Mouse (Mus musculus): ENCODE results near the gene H2-M10.2. TPM values are rescaled to one million over a fixed set of nuclear protein-coding genes. Genes with fewer than 3 reads are reported as not detected.
A peak's percentile ranks its signal among the peaks of the same experiment; 100 is the strongest.

H2-M10.2 gene
- polyA plus RNA-seq, 1 experiment = not detected

- Histone ChIP-seq H3K27me3 (ENCODE audit: control insufficient read depth, insufficient read depth, low read length) (no peaks in the 10 kb centered on the region), H3K4me1 (ENCODE audit: control insufficient read depth, insufficient read depth, insufficient read length, low read length) (no peaks in the 10 kb centered on the region), H3K27ac (ENCODE audit: insufficient read depth, low read depth, low read length) (no peak overlapping the region), H3K36me3 (ENCODE audit: control insufficient read depth, insufficient read depth, low read length) (peaks cover 13% of the 10 kb centered on the region), H3K4me3 (ENCODE audit: low read depth, low read length) (no peak overlapping the region)
- TF ChIP-seq POLR2A (IDR thresholded peaks at IDR 0.05; ENCODE audit: low read depth, low read length) (no peak), CTCF (IDR thresholded peaks at IDR 0.05; ENCODE audit: extremely low read depth, insufficient read length, insufficient replicate concordance, low read depth, low read length) (no peak)
- 86% methylated on average over 4 of the region's 4 CpGs for WGBS
Measured at GRCm38 (mm10) chr17:36281521-36282245, 4.6 kb downstream of the H2-M10.2 start.

GRCm38 (mm10) chr17:36274776-36275175 lies 11.5 kb downstream of the H2-M10.2 start:
- WGBS = 65% methylated on average over 4 of the region's 4 CpGs
- Histone ChIP-seq H3K36me3 (ENCODE audit: control insufficient read depth, insufficient read depth, low read length) (peaks cover 16% of the 10 kb centered on the region), H3K27ac (ENCODE audit: insufficient read depth, low read depth, low read length) (no peak overlapping the region), H3K27me3 (ENCODE audit: control insufficient read depth, insufficient read depth, low read length) (no peaks in the 10 kb centered on the region), H3K4me3 (ENCODE audit: low read depth, low read length) (no peak overlapping the region), H3K4me1 (ENCODE audit: control insufficient read depth, insufficient read depth, insufficient read length, low read length) (peaks cover 13% of the 10 kb centered on the region)
- no peak for TF ChIP-seq CTCF (IDR thresholded peaks at IDR 0.05; ENCODE audit: extremely low read depth, insufficient read length, insufficient replicate concordance, low read depth, low read length)
- no peak for TF ChIP-seq POLR2A (IDR thresholded peaks at IDR 0.05; ENCODE audit: low read depth, low read length)

GRCm38 (mm10) chr17:36273796-36274195 lies 12.5 kb downstream of the H2-M10.2 start:
- H3K27me3 ChIP-seq (ENCODE audit: control insufficient read depth, insufficient read depth, low read length) = no peaks in the 10 kb centered on the region
- peaks cover 15% of the 10 kb centered on the region for H3K36me3 ChIP-seq (ENCODE audit: control insufficient read depth, insufficient read depth, low read length)
- H3K4me3 ChIP-seq (ENCODE audit: low read depth, low read length) = no peak overlapping the region
- TF ChIP-seq CTCF (IDR thresholded peaks at IDR 0.05; ENCODE audit: extremely low read depth, insufficient read length, insufficient replicate concordance, low read depth, low read length) = no peak
- no peak for TF ChIP-seq POLR2A (IDR thresholded peaks at IDR 0.05; ENCODE audit: low read depth, low read length)
- H3K4me1 ChIP-seq (ENCODE audit: control insufficient read depth, insufficient read depth, insufficient read length, low read length) = peaks cover 13% of the 10 kb centered on the region
- no peak overlapping the region for H3K27ac ChIP-seq (ENCODE audit: insufficient read depth, low read depth, low read length)
- 75% methylated on average over 4 of the region's 4 CpGs for WGBS

GRCm38 (mm10) chr17:36272643-36273366 lies 13.5 kb downstream of the H2-M10.2 start:
- Histone ChIP-seq H3K36me3 (ENCODE audit: control insufficient read depth, insufficient read depth, low read length) (peaks cover 14% of the 10 kb centered on the region), H3K27ac (ENCODE audit: insufficient read depth, low read depth, low read length) (no peak overlapping the region), H3K27me3 (ENCODE audit: control insufficient read depth, insufficient read depth, low read length) (no peaks in the 10 kb centered on the region), H3K4me3 (ENCODE audit: low read depth, low read length) (peak overlapping the region; percentile 71), H3K4me1 (ENCODE audit: control insufficient read depth, insufficient read depth, insufficient read length, low read length) (peaks cover 13% of the 10 kb centered on the region)
- 73% methylated on average over 9 of the region's 9 CpGs for WGBS
- TF ChIP-seq CTCF (IDR thresholded peaks at IDR 0.05; ENCODE audit: extremely low read depth, insufficient read length, insufficient replicate concordance, low read depth, low read length) = no peak
- TF ChIP-seq POLR2A (IDR thresholded peaks at IDR 0.05; ENCODE audit: low read depth, low read length) = no peak

- WGBS = under 1% methylated on average over 43 of the region's 43 CpGs
- H3K27ac ChIP-seq (ENCODE audit: insufficient read depth, low read depth, low read length) = peak within 1 kb of the TSS; percentile 83
Measured at GRCm38 (mm10) chr17:36271586-36272256, 14.6 kb downstream of the H2-M10.2 start, which contains the start of gene Trim39. TSS of gene Trim39 (minus strand) at chr17:36272247.

GRCm38 (mm10) chr17:36270956-36271585 lies 15.2 kb downstream of the H2-M10.2 start:
- under 1% methylated on average over 83 of the region's 84 CpGs for WGBS
- Histone ChIP-seq H3K36me3 (ENCODE audit: control insufficient read depth, insufficient read depth, low read length) (peaks cover 20% of the 10 kb centered on the region), H3K4me1 (ENCODE audit: control insufficient read depth, insufficient read depth, insufficient read length, low read length) (peaks cover 13% of the 10 kb centered on the region), H3K4me3 (ENCODE audit: low read depth, low read length) (peak overlapping the region; percentile 71), H3K27ac (ENCODE audit: insufficient read depth, low read depth, low read length) (peak overlapping the region; percentile 83), H3K27me3 (ENCODE audit: control insufficient read depth, insufficient read depth, low read length) (no peaks in the 10 kb centered on the region)
- TF ChIP-seq CTCF (IDR thresholded peaks at IDR 0.05; ENCODE audit: extremely low read depth, insufficient read length, insufficient replicate concordance, low read depth, low read length) (no peak), POLR2A (IDR thresholded peaks at IDR 0.05; ENCODE audit: low read depth, low read length) (peak; percentile 78)

More at GRCm38 (mm10) chr17:36271586-36272256, 14.6 kb downstream of the H2-M10.2 start, which contains the start of gene Trim39:
- Histone ChIP-seq H3K4me1 (ENCODE audit: control insufficient read depth, insufficient read depth, insufficient read length, low read length) (peaks cover 13% of the 10 kb centered on the region), H3K27me3 (ENCODE audit: control insufficient read depth, insufficient read depth, low read length) (no peaks in the 10 kb centered on the region), H3K36me3 (ENCODE audit: control insufficient read depth, insufficient read depth, low read length) (peaks cover 20% of the 10 kb centered on the region), H3K4me3 (ENCODE audit: low read depth, low read length) (peak within 1 kb of the TSS; percentile 71)
- TF ChIP-seq CTCF (IDR thresholded peaks at IDR 0.05; ENCODE audit: extremely low read depth, insufficient read length, insufficient replicate concordance, low read depth, low read length) (no peak), POLR2A (IDR thresholded peaks at IDR 0.05; ENCODE audit: low read depth, low read length) (no peak)
